Mouse (Mus musculus): Measurements from ENCODE around the gene Tigit. TPM values are rescaled to one million over a fixed set of nuclear protein-coding genes. Genes with fewer than 3 reads are reported as not detected.

Gene Tigit
- polyA plus RNA-seq (2016; fragmentation: Nextera tagmentation; extraction: Ambion mirVana) = not detected in 2 replicates

DNA sequence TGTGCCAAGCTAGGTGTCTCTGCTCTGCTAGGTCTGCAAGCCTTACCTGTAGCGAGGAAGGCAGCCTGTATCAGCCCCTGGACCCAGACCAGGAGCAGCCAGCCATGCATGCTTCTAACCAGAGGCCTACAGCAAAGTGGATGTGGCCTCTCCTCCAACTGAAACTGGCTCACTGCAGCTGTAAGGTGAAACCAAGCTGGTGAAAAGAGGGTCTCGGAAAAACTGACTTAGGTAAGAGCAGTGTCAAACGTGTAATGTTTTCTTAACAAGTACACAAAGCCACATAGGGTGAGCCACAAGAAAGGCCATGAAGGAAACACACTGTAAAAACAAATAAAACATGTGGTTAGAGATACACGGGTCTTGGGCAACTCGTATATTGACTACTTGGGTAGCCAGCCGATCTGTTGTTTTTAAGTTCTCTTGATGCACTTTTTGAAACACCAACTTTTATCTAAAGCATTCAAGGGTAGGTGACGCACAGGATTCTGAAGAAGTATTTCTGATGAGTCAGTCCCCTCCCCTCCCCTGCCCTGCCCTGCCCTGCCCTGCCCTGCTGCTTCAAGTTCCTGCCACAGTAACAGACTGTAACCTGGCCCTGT is at the start of gene Tigit:
Gene Tigit (minus strand): TSS at position 169 of the 602 bp plus-strand sequence.
- no peaks in the 10 kb centered on the region for H3K9me3 ChIP-seq
- H3K4me2 ChIP-seq (replicated peaks) = no peak within 1 kb of the TSS
- no peak within 1 kb of the TSS for H3K4me3 ChIP-seq
- WGBS = 84% methylated on average over 7 of the region's 7 CpGs
- H3K36me3 ChIP-seq = no peaks in the 10 kb centered on the region
- no peak within 1 kb of the TSS for H3K27ac ChIP-seq
- no peak for ATAC-seq (ENCODE audit: low FRiP score, low read depth)
- H3K4me1 ChIP-seq = no peaks in the 10 kb centered on the region
- no peaks in the 10 kb centered on the region for H3K27me3 ChIP-seq (replicated peaks)
- H3K9ac ChIP-seq = no peak within 1 kb of the TSS

DNA sequence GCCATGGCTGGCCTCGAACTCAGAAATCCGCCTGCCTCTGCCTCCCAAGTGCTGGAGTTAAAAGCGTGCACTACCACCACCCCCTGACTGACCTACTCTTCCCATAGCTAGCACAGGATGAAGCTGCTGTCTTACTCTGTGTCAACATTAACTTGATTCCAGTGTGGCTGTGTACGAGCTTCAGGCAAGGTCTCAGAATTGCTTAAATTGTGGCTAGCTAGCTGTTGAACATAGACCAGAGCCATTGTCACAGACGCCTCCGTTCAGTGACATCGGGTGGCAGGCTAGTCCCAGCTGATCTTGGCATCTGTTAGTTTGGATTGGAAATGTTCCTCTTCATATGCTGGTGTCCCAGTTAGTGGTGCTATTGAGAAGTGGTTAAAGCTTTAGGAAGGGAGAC is 47.4 kb upstream of the Tigit start:
- no peak for ATAC-seq (ENCODE audit: low FRiP score, low read depth)
- no peak overlapping the region for H3K4me2 ChIP-seq (replicated peaks)
- no peaks in the 10 kb centered on the region for H3K9me3 ChIP-seq
- H3K27me3 ChIP-seq (replicated peaks) = no peaks in the 10 kb centered on the region
- WGBS = 94% methylated on average over 7 of the region's 7 CpGs
- H3K4me3 ChIP-seq = no peak overlapping the region
- no peak overlapping the region for H3K27ac ChIP-seq
- no peaks in the 10 kb centered on the region for H3K36me3 ChIP-seq
- no peak overlapping the region for H3K9ac ChIP-seq
- H3K4me1 ChIP-seq = peaks cover 18% of the 10 kb centered on the region; the same call in 1 of the 2 replicates

DNA sequence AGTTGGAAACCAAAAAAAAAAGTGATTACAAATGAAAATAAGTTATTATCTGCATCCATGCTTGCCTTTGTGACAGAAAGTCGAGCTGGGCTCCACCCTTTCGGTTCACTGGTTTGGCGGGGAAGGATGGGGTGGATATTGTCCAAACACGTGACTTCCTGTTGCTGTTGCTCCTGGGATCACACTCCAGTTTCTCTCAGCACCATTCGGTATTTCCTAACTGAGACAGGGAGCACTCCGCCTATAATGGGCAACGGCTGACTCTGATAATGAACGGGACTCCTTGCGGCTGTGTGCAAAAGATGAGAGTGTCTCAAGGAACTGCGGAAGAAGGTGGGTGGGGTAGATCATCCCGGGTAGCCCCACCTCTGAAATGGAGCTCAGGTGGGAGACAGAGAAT is 46.7 kb upstream of the Tigit start:
- WGBS = 85% methylated on average over 11 of the region's 11 CpGs
- Histone ChIP-seq H3K36me3 (no peaks in the 10 kb centered on the region), H3K9ac (no peak overlapping the region), H3K27me3 (replicated peaks) (no peaks in the 10 kb centered on the region), H3K9me3 (no peaks in the 10 kb centered on the region), H3K4me3 (no peak overlapping the region), H3K27ac (no peak overlapping the region), H3K4me2 (replicated peaks) (no peak overlapping the region), H3K4me1 (peaks cover 18% of the 10 kb centered on the region; the same call in 1 of the 2 replicates)
- no peak for ATAC-seq (ENCODE audit: low FRiP score, low read depth)

DNA sequence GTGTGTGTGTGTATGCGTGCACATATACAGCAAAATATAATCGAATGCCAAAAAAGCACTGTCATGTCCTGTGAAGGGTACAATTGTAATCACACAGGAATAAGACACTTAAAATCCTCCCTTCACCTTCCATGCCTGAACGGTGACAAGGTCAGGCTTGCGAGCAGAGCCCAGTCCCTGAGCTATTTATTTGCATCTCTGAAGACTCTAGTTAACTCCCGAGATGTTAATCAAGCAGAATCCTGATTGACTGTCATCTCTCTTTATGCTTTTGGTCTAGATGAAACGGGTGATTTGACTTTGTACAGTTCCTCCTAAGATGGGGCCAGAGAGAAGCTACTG is 46.2 kb upstream of the Tigit start:
- no peak overlapping the region for H3K27ac ChIP-seq
- no peak overlapping the region for H3K4me3 ChIP-seq
- no peak overlapping the region for H3K4me2 ChIP-seq (replicated peaks)
- WGBS = 58% methylated on average over 6 of the region's 6 CpGs
- H3K9ac ChIP-seq = no peak overlapping the region
- no peaks in the 10 kb centered on the region for H3K9me3 ChIP-seq
- H3K36me3 ChIP-seq = no peaks in the 10 kb centered on the region
- no peak for ATAC-seq (ENCODE audit: low FRiP score, low read depth)
- peaks cover 18% of the 10 kb centered on the region; the same call in 1 of the 2 replicates for H3K4me1 ChIP-seq
- no peaks in the 10 kb centered on the region for H3K27me3 ChIP-seq (replicated peaks)

DNA sequence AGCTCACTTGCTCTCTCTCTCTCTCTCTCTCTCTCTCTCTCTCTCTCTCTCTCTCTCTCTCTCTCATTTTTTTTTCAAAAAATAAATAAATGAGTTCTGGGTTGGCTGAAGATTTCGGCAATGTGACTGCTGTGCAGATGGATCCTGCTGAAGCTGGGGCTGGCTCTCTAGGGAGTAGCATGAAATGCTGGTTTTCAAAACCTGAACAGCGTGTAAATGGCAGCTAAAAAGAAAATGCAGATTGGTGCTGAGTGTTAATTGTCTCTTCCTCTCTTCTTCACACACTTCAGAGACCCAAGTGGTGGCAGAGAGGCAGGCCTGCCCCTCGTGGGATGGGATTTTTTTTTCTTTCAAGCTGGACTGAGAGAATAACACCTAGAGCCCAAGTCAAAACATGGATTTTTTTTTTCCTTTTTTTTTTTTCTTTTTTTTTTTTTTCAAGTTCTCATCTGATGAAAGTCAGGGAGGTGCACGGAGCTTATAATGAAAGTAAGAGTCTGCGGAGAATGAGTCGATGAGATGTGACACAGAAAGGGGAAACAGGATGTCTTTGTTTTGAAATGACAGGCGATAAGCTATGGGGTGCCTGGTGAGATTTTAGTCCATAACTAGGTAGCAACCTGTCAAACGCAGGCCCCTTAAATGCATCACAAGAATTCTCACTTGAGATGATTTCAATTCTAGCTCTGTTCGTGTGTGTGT is 45.6 kb upstream of the Tigit start:
- Histone ChIP-seq H3K27ac (no peak overlapping the region), H3K9ac (no peak overlapping the region), H3K27me3 (replicated peaks) (no peaks in the 10 kb centered on the region), H3K4me3 (no peak overlapping the region), H3K36me3 (no peaks in the 10 kb centered on the region), H3K4me1 (peaks cover 18% of the 10 kb centered on the region; the same call in 1 of the 2 replicates), H3K4me2 (replicated peaks) (peak overlapping the region; percentile 36), H3K9me3 (no peaks in the 10 kb centered on the region)
- 48% methylated on average over 9 of the region's 9 CpGs for WGBS
- 0 out of 2 replicates have a peak, but pooled peaks have one; percentile 71 for ATAC-seq (ENCODE audit: low FRiP score, low read depth)

DNA sequence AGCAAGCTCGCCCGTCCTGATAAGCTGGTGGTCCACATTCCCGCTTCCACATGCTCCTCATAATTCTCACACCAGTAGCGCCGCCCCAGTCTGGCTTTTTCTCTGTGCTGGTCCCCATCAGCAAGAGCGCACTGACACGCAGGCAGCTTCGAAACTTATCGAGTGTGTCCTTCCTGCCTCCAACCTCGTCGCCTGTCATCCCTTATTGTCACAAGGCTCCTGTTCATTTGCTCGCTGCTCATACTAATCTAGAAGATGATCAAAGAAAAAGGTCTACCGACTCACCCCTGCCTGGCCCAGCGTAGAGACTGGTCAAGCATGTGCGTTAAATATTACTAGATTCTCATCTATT is 45.1 kb upstream of the Tigit start:
- WGBS = 66% methylated on average over 15 of the region's 15 CpGs
- ATAC-seq (ENCODE audit: low FRiP score, low read depth) = peak; percentile 70; the same call in 1 of the 2 replicates
- H3K4me3 ChIP-seq = no peak overlapping the region
- no peaks in the 10 kb centered on the region for H3K27me3 ChIP-seq (replicated peaks)
- no peak overlapping the region for H3K9ac ChIP-seq
- peak overlapping the region; percentile 36 for H3K4me2 ChIP-seq (replicated peaks)
- H3K4me1 ChIP-seq = peaks cover 18% of the 10 kb centered on the region; the same call in 1 of the 2 replicates
- H3K36me3 ChIP-seq = no peaks in the 10 kb centered on the region
- no peak overlapping the region for H3K27ac ChIP-seq
- no peaks in the 10 kb centered on the region for H3K9me3 ChIP-seq

DNA sequence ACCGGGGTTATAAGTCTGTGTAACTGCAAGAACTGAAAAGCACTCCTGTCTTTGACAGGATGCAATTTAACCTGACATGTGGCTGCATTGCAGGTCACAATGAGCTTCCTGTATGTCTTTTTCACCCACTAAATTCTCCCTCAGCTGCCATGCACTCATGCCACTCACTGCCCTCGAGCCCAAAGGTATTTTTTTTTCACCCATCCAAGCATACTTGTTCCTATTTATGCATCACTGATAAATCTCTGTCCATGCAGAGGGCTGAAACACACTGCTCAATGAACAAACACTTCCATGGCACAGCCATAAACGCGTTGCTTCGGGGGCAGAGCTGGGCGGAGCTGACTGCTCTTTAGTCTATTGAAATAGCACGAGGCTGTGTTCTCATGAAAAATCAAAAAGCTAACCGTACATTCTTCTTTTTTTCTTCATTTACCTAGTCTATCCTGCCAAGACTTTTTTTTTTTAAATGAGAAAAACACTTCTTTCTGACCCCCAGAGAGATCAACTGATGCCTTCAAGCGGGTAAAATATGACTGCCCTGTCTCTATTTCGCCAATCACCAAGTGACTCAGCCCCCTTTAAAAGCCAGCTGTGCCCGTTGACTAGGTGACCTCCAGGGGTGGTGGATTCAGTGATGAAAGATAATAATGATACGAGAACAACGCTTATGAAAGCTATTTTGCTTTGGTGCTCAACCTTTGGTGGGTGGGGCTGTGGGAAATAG is 44.6 kb upstream of the Tigit start:
- Histone ChIP-seq H3K4me2 (replicated peaks) (peak overlapping the region; percentile 36), H3K27me3 (replicated peaks) (no peaks in the 10 kb centered on the region), H3K4me1 (peaks cover 18% of the 10 kb centered on the region; the same call in 1 of the 2 replicates), H3K27ac (no peak overlapping the region), H3K36me3 (no peaks in the 10 kb centered on the region), H3K9me3 (no peaks in the 10 kb centered on the region), H3K9ac (no peak overlapping the region), H3K4me3 (no peak overlapping the region)
- 48% methylated on average over 13 of the region's 13 CpGs for WGBS
- ATAC-seq (ENCODE audit: low FRiP score, low read depth) = 0 out of 2 replicates have a peak, but pooled peaks have one; percentile 68

DNA sequence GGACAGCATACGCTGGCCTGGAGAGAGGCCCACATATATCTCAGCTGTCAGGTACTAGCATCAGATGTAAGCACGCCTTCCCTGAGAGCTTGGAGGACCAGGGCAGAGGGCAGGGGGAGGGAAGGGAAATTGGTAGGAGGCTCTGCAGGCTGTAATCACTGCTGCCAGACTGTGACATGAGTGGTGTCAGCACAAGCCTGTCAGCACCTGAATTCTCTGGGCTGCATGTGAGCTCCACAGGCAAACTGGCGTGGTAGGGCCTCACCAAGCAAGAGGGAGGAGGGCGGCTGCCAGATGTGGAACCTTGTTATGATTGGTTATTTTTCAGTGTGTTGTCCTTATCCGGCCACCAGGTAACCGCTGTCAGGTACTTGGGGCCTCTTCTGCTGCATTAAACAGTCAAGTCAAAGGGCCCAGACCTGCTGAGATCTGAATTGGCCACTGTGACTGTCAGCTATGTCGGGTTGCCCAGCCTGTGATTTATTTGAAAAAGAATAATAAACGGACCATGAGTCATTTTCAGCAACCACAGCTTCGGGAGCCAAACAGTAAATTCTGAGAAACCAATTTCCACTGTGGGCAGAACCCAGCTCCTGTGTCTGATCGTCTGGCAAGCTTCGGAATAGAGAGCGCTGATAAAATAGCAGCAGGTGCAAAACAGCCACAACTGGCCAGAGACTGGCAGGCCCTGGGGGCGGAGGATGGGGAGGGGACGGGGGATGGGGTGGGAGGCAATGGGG is 38.0 kb upstream of the Tigit start:
- ATAC-seq (ENCODE audit: low FRiP score, low read depth) = peak; percentile 68
- no peak overlapping the region for H3K4me2 ChIP-seq (replicated peaks)
- H3K36me3 ChIP-seq = no peaks in the 10 kb centered on the region
- no peak overlapping the region for H3K27ac ChIP-seq
- H3K9me3 ChIP-seq = no peaks in the 10 kb centered on the region
- peaks cover 5% of the 10 kb centered on the region for H3K4me1 ChIP-seq
- 61% methylated on average over 14 of the region's 14 CpGs for WGBS
- H3K9ac ChIP-seq = no peak overlapping the region
- no peak overlapping the region for H3K4me3 ChIP-seq
- H3K27me3 ChIP-seq (replicated peaks) = no peaks in the 10 kb centered on the region

DNA sequence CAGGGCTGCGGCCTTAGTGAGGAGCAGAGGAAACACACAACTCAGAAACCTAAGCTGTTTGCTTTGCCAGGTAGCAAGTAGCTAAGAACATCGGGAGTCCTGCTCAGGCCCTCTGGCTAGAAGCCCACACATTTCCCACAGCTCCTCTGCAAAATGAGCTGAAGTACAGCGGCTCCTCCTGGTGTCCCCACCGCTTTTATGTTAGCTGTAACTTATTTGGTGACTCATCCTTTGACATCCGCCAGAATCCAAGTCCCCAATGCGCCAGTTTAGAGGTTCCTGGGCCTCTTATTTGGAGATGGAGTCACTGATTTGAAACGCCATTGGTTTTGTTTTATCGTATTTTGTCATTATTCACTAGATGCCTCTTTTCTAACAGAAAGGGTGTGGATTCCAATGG is 36.6 kb upstream of the Tigit start:
- no peak for ATAC-seq (ENCODE audit: low FRiP score, low read depth)
- Histone ChIP-seq H3K27me3 (replicated peaks) (no peaks in the 10 kb centered on the region), H3K4me1 (peaks cover 5% of the 10 kb centered on the region), H3K4me2 (replicated peaks) (no peak overlapping the region), H3K27ac (no peak overlapping the region), H3K9me3 (no peaks in the 10 kb centered on the region), H3K4me3 (no peak overlapping the region), H3K9ac (no peak overlapping the region), H3K36me3 (no peaks in the 10 kb centered on the region)
- 88% methylated on average over 8 of the region's 8 CpGs for WGBS

DNA sequence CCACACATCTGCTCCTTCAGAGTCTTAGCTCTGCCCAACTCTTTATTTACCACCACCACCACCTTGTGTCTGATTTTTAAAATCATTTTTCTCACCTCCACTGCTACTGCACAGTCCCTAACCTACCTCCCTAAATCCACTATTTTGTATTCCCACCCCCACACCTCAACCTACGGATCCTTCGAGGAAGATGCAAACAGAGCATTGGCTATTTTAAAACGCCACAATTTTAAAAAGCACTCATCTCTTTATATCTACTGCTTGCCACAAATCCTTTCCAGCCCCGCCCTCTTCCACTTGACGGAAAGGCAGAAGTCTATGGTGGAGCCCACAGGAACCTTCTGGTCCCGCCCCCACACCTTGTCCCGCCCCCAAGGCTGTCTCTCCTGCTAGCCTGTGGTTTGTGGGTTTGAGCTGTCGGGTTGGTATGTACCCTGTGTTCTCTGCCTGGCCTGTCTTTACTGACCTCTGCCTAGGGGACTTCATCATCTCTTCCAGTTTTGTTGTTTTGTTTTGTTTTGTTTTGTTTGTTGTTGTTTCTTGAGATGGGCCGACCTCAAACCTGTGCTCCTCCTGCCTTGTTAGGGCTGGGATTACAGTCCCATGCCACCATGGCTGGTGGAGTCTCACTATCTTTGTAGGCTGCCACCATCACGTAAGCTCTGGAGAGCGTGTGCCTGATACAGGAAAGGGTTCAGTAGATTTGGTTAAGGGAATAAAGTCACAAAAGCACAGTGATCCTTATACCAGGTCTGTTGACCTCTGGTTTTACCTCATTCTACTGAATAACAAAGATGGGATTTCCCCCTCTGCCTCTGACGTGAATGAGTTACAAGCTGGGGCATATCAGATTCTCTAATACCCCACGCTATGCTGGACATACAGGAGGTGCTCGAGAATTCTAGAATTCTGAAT is 35.0 kb upstream of the Tigit start:
- no peak for ATAC-seq (ENCODE audit: low FRiP score, low read depth)
- Histone ChIP-seq H3K9me3 (no peaks in the 10 kb centered on the region), H3K27ac (no peak overlapping the region), H3K4me1 (peaks cover 5% of the 10 kb centered on the region), H3K9ac (no peak overlapping the region), H3K4me3 (no peak overlapping the region), H3K27me3 (replicated peaks) (no peaks in the 10 kb centered on the region), H3K4me2 (replicated peaks) (no peak overlapping the region), H3K36me3 (no peaks in the 10 kb centered on the region)
- WGBS = 88% methylated on average over 14 of the region's 14 CpGs

DNA sequence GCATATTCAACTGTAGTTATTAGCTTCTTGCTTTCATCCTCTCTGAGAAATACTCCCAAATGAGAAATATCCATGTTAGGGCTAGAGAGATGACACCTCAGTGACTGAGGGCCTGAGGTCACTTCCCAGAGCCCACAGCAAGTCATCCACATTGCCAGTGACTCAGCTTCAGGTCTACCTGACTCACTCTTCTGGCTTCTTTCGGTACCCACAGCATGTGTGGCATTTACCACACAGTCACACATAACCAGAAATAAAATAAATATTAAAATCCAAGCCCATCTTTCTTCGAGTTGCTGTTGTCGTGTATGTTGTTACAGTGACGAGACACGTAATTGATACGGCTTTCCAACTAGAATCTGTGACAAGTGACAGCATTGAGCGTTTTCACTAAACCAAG is 33.8 kb upstream of the Tigit start:
- WGBS = 96% methylated on average over 7 of the region's 7 CpGs
- Histone ChIP-seq H3K27me3 (replicated peaks) (no peaks in the 10 kb centered on the region), H3K4me1 (peaks cover 5% of the 10 kb centered on the region), H3K36me3 (no peaks in the 10 kb centered on the region), H3K4me3 (no peak overlapping the region), H3K9ac (no peak overlapping the region), H3K27ac (no peak overlapping the region), H3K9me3 (no peaks in the 10 kb centered on the region), H3K4me2 (replicated peaks) (no peak overlapping the region)
- no peak for ATAC-seq (ENCODE audit: low FRiP score, low read depth)

Measured in neural tube, embryonic 12.5 days (tissue).